ENCODE assay signal across 12 mouse cellular contexts in genomic region chr10:27619658-27620057, GRCm38 (mm10). TPM values are rescaled to one million over a fixed set of nuclear protein-coding genes. Genes with fewer than 3 reads are reported as not detected.
DNase-seq lines count a peak whose midpoint lies in the region; ATAC-seq lines count a peak whose summit lies in the region.
"Had no signal": no experiment of that assay in that cellular context is flagged by ENCODE, and none has a peak within 500 bp of the region (broad histone marks: within the 10 kb centered on the region; RNA-seq: fewer than 3 reads in every experiment).

TSS of gene Lama2 (minus strand) at chr10:27619758.

- DNase-seq in heart, adult 8-10 months (ENCODE audit: low spot score) = no peak
- DNase-seq in heart, embryonic 10.5 days (ENCODE audit: low spot score) = no peak
- DNase-seq in lung, postnatal 14 days = no peak
- no peak for DNase-seq in gastrocnemius, postnatal 36 days
- no peak for DNase-seq in testis, postnatal 10 days (ENCODE audit: low spot score)
- DNase-seq in right cerebral cortex, adult 2 months (ENCODE audit: low spot score in 2 of 2) = no peak
- DNase-seq: cerebellum, adult 8-10 months; kidney, postnatal 25 days had no signal

- H3K27ac ChIP-seq in heart, embryonic 10.5 days = no peak within 1 kb of the TSS
- no peak within 1 kb of the TSS for H3K27ac ChIP-seq in lung, embryonic 16.5 days (ENCODE audit: low read length)
- H3K27ac ChIP-seq in limb, embryonic 15.5 days = no peak within 1 kb of the TSS
- H3K27ac ChIP-seq: macrophage had no signal

- no peaks in the 10 kb centered on the region for H3K9me3 ChIP-seq in heart, embryonic 10.5 days
- H3K9me3 ChIP-seq in lung, embryonic 16.5 days (ENCODE audit: control insufficient read depth, low read length) = no peaks in the 10 kb centered on the region
- no peaks in the 10 kb centered on the region for H3K9me3 ChIP-seq in limb, embryonic 15.5 days

- no peaks in the 10 kb centered on the region for H3K36me3 ChIP-seq in heart, embryonic 10.5 days
- no peaks in the 10 kb centered on the region for H3K36me3 ChIP-seq in lung, embryonic 16.5 days (ENCODE audit: control insufficient read depth, insufficient read depth, low read length)
- no peaks in the 10 kb centered on the region for H3K36me3 ChIP-seq in limb, embryonic 15.5 days

- no peaks in the 10 kb centered on the region for H3K27me3 ChIP-seq in heart, embryonic 10.5 days (ENCODE audit: insufficient read depth, poor library complexity, severe bottlenecking)
- no peaks in the 10 kb centered on the region for H3K27me3 ChIP-seq in lung, embryonic 16.5 days (ENCODE audit: control insufficient read depth, insufficient read depth, low read depth, low read length)
- no peaks in the 10 kb centered on the region for H3K27me3 ChIP-seq in limb, embryonic 15.5 days

- H3K9ac ChIP-seq in lung, embryonic 16.5 days (ENCODE audit: low read length) = no peak within 1 kb of the TSS
- no peak within 1 kb of the TSS for H3K9ac ChIP-seq in limb, embryonic 15.5 days

- 93% methylated on average over 3 of the region's 3 CpGs for WGBS in heart, embryonic 10.5 days
- 93% methylated on average over 3 of the region's 3 CpGs for WGBS in lung, embryonic 16.5 days
- 90% methylated on average over 3 of the region's 3 CpGs for WGBS in limb, embryonic 15.5 days

- ATAC-seq in lung, embryonic 16.5 days (ENCODE audit: low read depth) = no peak
- ATAC-seq in limb, embryonic 15.5 days (ENCODE audit: insufficient number of reproducible peaks, low FRiP score, low TSS enrichment, low read depth) = no peak
- ATAC-seq: forebrain, embryonic 16.5 days had no signal

- peaks cover 14% of the 10 kb centered on the region for H3K4me1 ChIP-seq in heart, embryonic 10.5 days
- H3K4me1 ChIP-seq in lung, embryonic 16.5 days (replicated peaks; ENCODE audit: control insufficient read depth, insufficient read depth, low read length) = peaks cover 8% of the 10 kb centered on the region; the same call in 1 of the 2 replicates
- peaks cover 8% of the 10 kb centered on the region for H3K4me1 ChIP-seq in limb, embryonic 15.5 days

- H3K4me3 ChIP-seq in heart, embryonic 10.5 days = no peak within 1 kb of the TSS
- H3K4me3 ChIP-seq in lung, embryonic 16.5 days (ENCODE audit: low read length) = no peak within 1 kb of the TSS
- no peak within 1 kb of the TSS for H3K4me3 ChIP-seq in limb, embryonic 15.5 days

- H3K4me2 ChIP-seq in lung, embryonic 16.5 days (ENCODE audit: low read depth, low read length) = no peak within 1 kb of the TSS
- no peak within 1 kb of the TSS for H3K4me2 ChIP-seq in limb, embryonic 15.5 days

- intact Hi-C loops in gastrocnemius, postnatal 36 days (cut with DNase I) = no loop called here

RNA-seq across cellular contexts. Expression of gene Lama2, which starts in this region (rescaled TPM):
- 100 to 1,000 TPM in 3 of 4 experiments, 10 to 100 TPM in 1; 92.8 to 107 (median 104) TPM for total RNA-seq in heart, adult 8-10 months (2022)
- polyA plus RNA-seq in heart, embryonic 10.5 days (2016; fragmentation: Nextera tagmentation; extraction: Ambion mirVana) = 6.5 and 7.6 TPM in 2 replicates
- 13.6 TPM in 2 replicates for polyA plus RNA-seq in lung, embryonic 16.5 days (2015; fragmentation: Nextera tagmentation; extraction: Ambion mirVana)
- 10 to 100 TPM; 52.0 to 54.3 TPM for total RNA-seq in gastrocnemius, postnatal 36 days (2021)
- 17.2 and 20.2 TPM in 2 replicates for polyA plus RNA-seq in limb, embryonic 15.5 days (2015; fragmentation: Nextera tagmentation; extraction: Ambion mirVana)
- polyA plus RNA-seq: macrophage had no signal
